Mouse (Mus musculus): Measurements from ENCODE around the gene Gm43517.

Gene Gm43517

GRCm38 (mm10) chr12:49384876-49385630 lies at the start of gene Gm43517:
Gene Gm43517 (plus strand): TSS chr12:49385174.
- peak; percentile 26 for DNase-seq (ENCODE audit: low spot score)

- no peak for DNase-seq (ENCODE audit: low spot score)
Measured at GRCm38 (mm10) chr12:49349697-49350096, 35.3 kb upstream of the Gm43517 start.

- no peak for DNase-seq (ENCODE audit: low spot score)
Measured at GRCm38 (mm10) chr12:49368931-49369330, 16.0 kb upstream of the Gm43517 start.

GRCm38 (mm10) chr12:49372170-49372569 lies 12.8 kb upstream of the Gm43517 start:
- DNase-seq (ENCODE audit: low spot score) = no peak

- DNase-seq (ENCODE audit: low spot score) = no peak
Measured at GRCm38 (mm10) chr12:49373176-49373575, 11.8 kb upstream of the Gm43517 start.

GRCm38 (mm10) chr12:49373821-49374605 lies 11.0 kb upstream of the Gm43517 start:
- no peak for DNase-seq (ENCODE audit: low spot score)

GRCm38 (mm10) chr12:49374606-49374995 lies 10.4 kb upstream of the Gm43517 start:
- no peak for DNase-seq (ENCODE audit: low spot score)

DNA sequence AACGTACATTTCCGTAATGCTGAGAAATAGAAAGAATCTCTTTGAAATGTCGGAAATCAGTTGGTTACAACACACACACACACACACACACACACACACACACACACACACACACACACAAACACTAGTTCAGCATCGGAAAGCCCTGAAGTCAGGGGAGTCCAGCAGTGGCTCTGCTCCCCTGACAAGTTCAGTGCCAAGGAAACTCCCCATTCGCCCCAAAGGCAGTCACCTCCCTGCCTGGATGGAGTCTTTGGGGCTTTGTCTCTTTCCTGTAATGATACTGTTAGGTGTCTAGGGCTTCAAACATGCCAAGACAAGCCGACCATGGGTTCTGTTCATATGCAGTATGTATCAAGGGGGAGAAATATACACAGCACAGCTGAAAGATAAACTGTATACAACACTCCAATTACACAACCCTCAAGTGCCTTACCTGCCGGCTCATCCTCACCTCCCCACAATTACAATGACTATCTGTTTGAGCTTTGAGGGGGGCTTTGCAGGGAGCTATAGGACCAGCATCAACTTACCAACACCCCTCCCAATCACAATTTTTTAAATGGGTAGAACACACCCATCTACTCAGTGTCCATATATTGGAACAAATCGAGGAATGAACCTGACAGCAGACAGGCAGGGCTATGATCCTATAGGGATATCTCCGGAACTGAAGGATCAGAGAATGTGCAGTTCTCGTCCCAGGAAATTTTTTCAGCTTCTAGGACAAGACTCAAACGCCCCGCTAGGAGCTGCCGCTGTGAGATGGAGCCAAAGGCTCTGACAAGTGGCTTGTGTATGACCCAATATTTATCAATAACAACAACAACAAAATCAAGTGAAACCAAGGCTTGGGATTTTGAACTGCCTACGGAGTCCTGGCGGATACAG lies 9.3 kb upstream of the Gm43517 start:
- no peak for DNase-seq (ENCODE audit: low spot score)

DNA sequence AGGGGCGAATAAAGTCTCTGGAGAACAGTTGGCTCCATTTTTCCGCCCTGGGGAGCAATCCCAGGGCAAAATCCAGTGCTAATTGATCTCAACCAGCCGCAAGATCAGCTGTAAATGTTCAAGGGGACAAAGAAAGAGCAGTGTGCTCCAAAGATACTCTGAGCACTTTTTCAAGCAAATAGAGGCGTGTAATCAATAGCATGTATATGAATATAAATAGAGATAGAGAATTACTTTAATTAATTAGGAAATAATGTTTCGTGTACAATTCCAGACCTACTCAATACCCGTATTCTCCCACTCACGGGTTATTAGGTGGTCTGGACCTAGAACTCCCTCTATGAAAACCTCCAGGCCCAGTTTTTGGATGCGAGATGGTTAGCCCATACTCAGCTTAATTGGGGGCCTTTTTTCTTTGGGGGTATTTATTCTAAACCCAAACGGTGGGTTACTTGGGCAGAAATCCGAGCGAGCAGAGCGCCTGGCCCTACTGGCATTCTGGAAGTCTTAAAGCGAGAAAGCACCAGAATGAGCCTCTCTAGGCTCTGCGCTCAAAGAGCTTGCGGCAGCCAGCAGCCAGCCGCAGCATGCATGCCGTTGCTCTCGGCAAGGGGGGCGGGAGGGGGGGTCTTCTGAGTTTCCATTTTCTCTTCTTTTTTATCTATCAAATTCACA lies 8.5 kb upstream of the Gm43517 start:
- DNase-seq (ENCODE audit: low spot score) = no peak

GRCm38 (mm10) chr12:49377281-49377970 lies 7.5 kb upstream of the Gm43517 start:
- no peak for DNase-seq (ENCODE audit: low spot score)

DNA sequence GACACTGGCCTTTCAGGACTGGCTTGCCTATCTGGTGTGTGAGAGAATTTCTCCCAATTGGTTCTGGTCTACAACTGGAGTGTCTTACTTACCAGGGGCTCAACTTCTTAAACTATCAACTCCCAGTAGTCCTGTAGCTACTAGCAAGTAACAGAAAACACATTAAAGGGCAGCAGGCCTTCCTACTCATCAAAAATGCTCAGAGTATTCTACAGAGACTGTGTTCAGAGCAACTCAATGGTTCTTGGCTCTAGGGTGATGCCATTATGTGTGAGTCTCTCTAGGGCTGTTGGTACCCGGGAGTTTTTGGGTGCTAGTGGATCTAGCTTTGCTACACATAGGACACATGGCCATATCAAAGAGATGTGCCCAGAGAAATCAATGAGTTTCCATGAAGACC lies 6.1 kb upstream of the Gm43517 start:
- DNase-seq (ENCODE audit: low spot score) = no peak

- DNase-seq (ENCODE audit: low spot score) = no peak
Measured at GRCm38 (mm10) chr12:49379446-49379845, 5.5 kb upstream of the Gm43517 start.

GRCm38 (mm10) chr12:49380442-49380841 lies 4.5 kb upstream of the Gm43517 start:
- no peak for DNase-seq (ENCODE audit: low spot score)

GRCm38 (mm10) chr12:49381031-49381525 lies 3.9 kb upstream of the Gm43517 start:
- DNase-seq (ENCODE audit: low spot score) = no peak

DNA sequence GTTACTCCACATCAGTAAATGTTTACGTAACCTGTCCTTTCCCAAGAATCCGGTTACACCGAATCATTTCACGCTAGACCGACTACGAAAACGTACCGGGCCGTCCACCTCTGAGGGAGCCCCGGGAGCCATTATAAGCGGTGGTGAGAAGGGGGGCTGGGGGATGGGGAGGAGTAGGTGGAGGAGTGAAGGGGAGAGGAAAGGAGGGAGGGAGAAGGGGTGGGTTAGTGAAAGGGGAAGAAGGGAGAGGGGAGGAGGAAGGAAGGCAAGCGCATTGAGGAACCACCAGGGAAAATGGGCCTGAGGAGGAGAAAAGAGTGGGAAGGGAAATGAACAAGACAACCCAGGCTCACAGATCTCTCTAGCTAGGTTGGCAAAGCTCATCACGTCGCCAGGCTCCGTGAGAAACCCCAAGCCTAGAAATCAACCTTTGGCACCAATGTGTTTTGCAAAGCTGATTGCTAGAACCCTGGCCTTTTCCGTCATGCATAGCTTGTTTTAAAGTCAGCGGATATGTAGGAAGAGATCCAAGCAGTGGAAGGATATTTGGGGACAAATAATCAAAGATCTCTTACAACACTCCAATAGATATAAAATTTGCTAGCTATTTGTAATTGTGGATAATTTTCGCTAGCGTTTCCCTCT lies 3.1 kb upstream of the Gm43517 start:
- DNase-seq (ENCODE audit: low spot score) = no peak

- DNase-seq (ENCODE audit: low spot score) = no peak
Measured at GRCm38 (mm10) chr12:49382565-49383520, 2.1 kb upstream of the Gm43517 start, which contains the start of gene Foxg1. Gene Foxg1 (plus strand): TSS chr12:49382660.

DNA sequence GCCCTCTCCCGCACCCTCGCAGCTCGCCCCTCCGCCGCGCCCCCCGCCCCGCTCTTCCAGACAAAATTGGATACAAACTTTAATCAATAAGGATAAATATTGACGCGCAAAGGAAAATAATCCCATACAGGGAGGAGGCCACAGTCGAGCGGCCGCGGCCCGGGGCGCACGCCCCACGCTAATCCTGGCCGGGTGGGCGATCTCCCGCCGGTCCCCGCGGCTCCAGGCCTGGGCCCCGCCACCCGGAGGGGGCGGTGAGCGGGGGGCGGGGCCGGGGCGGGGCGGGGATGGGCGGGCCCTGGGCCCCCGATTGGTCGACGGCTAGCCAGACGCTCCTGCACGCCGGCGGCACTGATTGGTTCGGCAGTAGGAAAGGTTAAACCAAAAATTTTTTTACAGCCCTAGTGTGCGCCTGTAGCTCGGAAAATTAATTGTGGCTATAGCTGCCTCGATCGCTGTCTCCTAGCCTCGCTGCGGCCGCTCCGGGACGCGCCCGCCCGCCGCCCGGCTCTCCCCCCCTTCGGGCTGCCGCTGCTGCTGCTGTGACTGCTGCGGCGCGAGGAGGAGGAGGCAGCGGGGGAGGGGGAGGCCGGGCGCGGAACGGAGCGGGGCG lies 1.3 kb upstream of the Gm43517 start:
- peak; percentile 39 for DNase-seq (ENCODE audit: low spot score)

GRCm38 (mm10) chr12:49384295-49384875 lies 589 bp upstream of the Gm43517 start:
- no peak for DNase-seq (ENCODE audit: low spot score)
